Mouse (Mus musculus): ENCODE measurements around the gene Smarcd3. TPM values are rescaled to one million over a fixed set of nuclear protein-coding genes. Genes with fewer than 3 reads are reported as not detected.
A peak's percentile ranks its signal among the peaks of the same experiment; 100 is the strongest.
"Not testable (repeated sequence)": the region's sequence is repeated elsewhere in the genome, so short reads cannot be mapped to it uniquely, and the experiment has no call there.

The Smarcd3 gene
- polyA plus RNA-seq, 1 experiment from 2014 or later, result 34.3 TPM

GRCm38 (mm10) chr5:24591268-24591721 lies 32.9 kb downstream of the Smarcd3 start:
- WGBS, result 23% methylated on average over 23 of the region's 23 CpGs
- Histone ChIP-seq H3K9me3 (replicated peaks) (no peaks in the 10 kb centered on the region), H3K36me3 (peaks cover 83% of the 10 kb centered on the region), H3K27me3 (ENCODE audit: low read depth, poor library complexity, severe bottlenecking) (peaks cover 43% of the 10 kb centered on the region), H3K4me1 (peaks cover 52% of the 10 kb centered on the region), H3K4me3 (peak overlapping the region; percentile 31), H3K27ac (peak overlapping the region; percentile 63)
- no peak for DNase-seq (ENCODE audit: low spot score)

GRCm38 (mm10) chr5:24589511-24590500 lies 34.4 kb downstream of the Smarcd3 start:
- WGBS, result 90% methylated on average over 20 of the region's 20 CpGs
- Histone ChIP-seq H3K36me3 (peaks cover 71% of the 10 kb centered on the region), H3K4me1 (peaks cover 57% of the 10 kb centered on the region), H3K9me3 (replicated peaks) (no peaks in the 10 kb centered on the region), H3K27me3 (ENCODE audit: low read depth, poor library complexity, severe bottlenecking) (peaks cover 35% of the 10 kb centered on the region), H3K27ac (no peak overlapping the region), H3K4me3 (no peak overlapping the region)
- DNase-seq (ENCODE audit: low spot score), result no peak

GRCm38 (mm10) chr5:24587200-24587577 lies 37.0 kb downstream of the Smarcd3 start:
- DNase-seq (ENCODE audit: low spot score), result no peak
- Histone ChIP-seq H3K4me3 (peak overlapping the region; percentile 89), H3K9me3 (replicated peaks) (no peaks in the 10 kb centered on the region), H3K4me1 (peaks cover 45% of the 10 kb centered on the region), H3K27ac (peak overlapping the region; percentile 84), H3K27me3 (ENCODE audit: low read depth, poor library complexity, severe bottlenecking) (peaks cover 18% of the 10 kb centered on the region), H3K36me3 (peaks cover 45% of the 10 kb centered on the region)
- WGBS, result 37% methylated on average over 4 of the region's 4 CpGs

- DNase-seq (ENCODE audit: low spot score), result peak; percentile 92
- under 1% methylated on average over 43 of the region's 43 CpGs for WGBS
- H3K27me3 ChIP-seq (ENCODE audit: low read depth, poor library complexity, severe bottlenecking), result peaks cover 12% of the 10 kb centered on the region
These were observed 37.5 kb downstream of the Smarcd3 start, which contains the start of gene Chpf2 for GRCm38 (mm10) chr5:24586547-24587199. Gene Chpf2 (plus strand): TSS chr5:24586741.

GRCm38 (mm10) chr5:24586106-24586505 lies 38.1 kb downstream of the Smarcd3 start:
- 15% methylated on average over 8 of the region's 8 CpGs for WGBS
- H3K9me3 ChIP-seq (replicated peaks), result no peaks in the 10 kb centered on the region
- peaks cover 34% of the 10 kb centered on the region for H3K36me3 ChIP-seq
- H3K4me1 ChIP-seq, result peaks cover 35% of the 10 kb centered on the region
- peaks cover 7% of the 10 kb centered on the region for H3K27me3 ChIP-seq (ENCODE audit: low read depth, poor library complexity, severe bottlenecking)
- H3K4me3 ChIP-seq, result peak overlapping the region; percentile 89
- DNase-seq (ENCODE audit: low spot score), result no peak
- peak overlapping the region; percentile 84 for H3K27ac ChIP-seq

More at GRCm38 (mm10) chr5:24586547-24587199, 37.5 kb downstream of the Smarcd3 start, which contains the start of gene Chpf2:
- H3K36me3 ChIP-seq, result peaks cover 40% of the 10 kb centered on the region
- peaks cover 40% of the 10 kb centered on the region for H3K4me1 ChIP-seq
- peak within 1 kb of the TSS; percentile 84 for H3K27ac ChIP-seq
- H3K9me3 ChIP-seq (replicated peaks), result no peaks in the 10 kb centered on the region
- peak within 1 kb of the TSS; percentile 89 for H3K4me3 ChIP-seq

GRCm38 (mm10) chr5:24578109-24578963 lies 45.9 kb downstream of the Smarcd3 start:
- Histone ChIP-seq H3K9me3 (replicated peaks) (no peaks in the 10 kb centered on the region), H3K27me3 (ENCODE audit: low read depth, poor library complexity, severe bottlenecking) (no peaks in the 10 kb centered on the region), H3K4me1 (peaks cover 16% of the 10 kb centered on the region), H3K27ac (peak overlapping the region; percentile 91), H3K36me3 (peaks cover 26% of the 10 kb centered on the region), H3K4me3 (peak overlapping the region; percentile 89)
- 67% methylated on average over 6 of the region's 6 CpGs for WGBS
- DNase-seq (ENCODE audit: low spot score), result no peak

- Histone ChIP-seq H3K27me3 (ENCODE audit: low read depth, poor library complexity, severe bottlenecking) (no peaks in the 10 kb centered on the region), H3K4me3 (peak within 1 kb of the TSS; percentile 89), H3K4me1 (peaks cover 16% of the 10 kb centered on the region), H3K27ac (peak within 1 kb of the TSS; percentile 91), H3K36me3 (peaks cover 36% of the 10 kb centered on the region), H3K9me3 (replicated peaks) (no peaks in the 10 kb centered on the region)
- peak; percentile 100 for DNase-seq (ENCODE audit: low spot score)
- WGBS, result under 1% methylated on average over 48 of the region's 48 CpGs
These were observed 46.9 kb downstream of the Smarcd3 start, which contains the start of gene Abcf2 for GRCm38 (mm10) chr5:24577183-24577929. Gene Abcf2 (minus strand): TSS chr5:24577467.

- peak overlapping the region; percentile 91 for H3K27ac ChIP-seq
- no peaks in the 10 kb centered on the region for H3K27me3 ChIP-seq (ENCODE audit: low read depth, poor library complexity, severe bottlenecking)
- peaks cover 16% of the 10 kb centered on the region for H3K4me1 ChIP-seq
- no peaks in the 10 kb centered on the region for H3K9me3 ChIP-seq (replicated peaks)
- peaks cover 41% of the 10 kb centered on the region for H3K36me3 ChIP-seq
- no peak for DNase-seq (ENCODE audit: low spot score)
- WGBS, result 1% methylated on average over 32 of the region's 32 CpGs
- H3K4me3 ChIP-seq, result peak overlapping the region; percentile 89
These were observed 47.4 kb downstream of the Smarcd3 start for GRCm38 (mm10) chr5:24576801-24577182.

GRCm38 (mm10) chr5:24575948-24576347 lies 48.3 kb downstream of the Smarcd3 start:
- H3K9me3 ChIP-seq (replicated peaks), result no peaks in the 10 kb centered on the region
- H3K27me3 ChIP-seq (ENCODE audit: low read depth, poor library complexity, severe bottlenecking), result no peaks in the 10 kb centered on the region
- H3K36me3 ChIP-seq, result peaks cover 50% of the 10 kb centered on the region
- 98% methylated on average over 1 of the region's 1 CpGs for WGBS
- H3K4me1 ChIP-seq, result peaks cover 16% of the 10 kb centered on the region
- peak overlapping the region; percentile 89 for H3K4me3 ChIP-seq
- no peak overlapping the region for H3K27ac ChIP-seq
- DNase-seq (ENCODE audit: low spot score), result no peak

- WGBS, result 69% methylated on average over 2 of the region's 2 CpGs
- Histone ChIP-seq H3K27ac (no peak within 1 kb of the TSS), H3K4me1 (peaks cover 23% of the 10 kb centered on the region)
These were observed 67.5 kb downstream of the Smarcd3 start, which contains the start of gene 4931409K22Rik for GRCm38 (mm10) chr5:24556709-24557108. Gene 4931409K22Rik (minus strand): TSS chr5:24556809.

GRCm38 (mm10) chr5:24555335-24555734 lies 68.9 kb downstream of the Smarcd3 start:
- H3K27me3 ChIP-seq (ENCODE audit: low read depth, poor library complexity, severe bottlenecking), result peaks cover 24% of the 10 kb centered on the region
- WGBS, result 90% methylated on average over 7 of the region's 7 CpGs
- H3K9me3 ChIP-seq (replicated peaks); DNase-seq (ENCODE audit: low spot score); H3K27ac ChIP-seq; H3K4me3 ChIP-seq; H3K36me3 ChIP-seq: not testable (repeated sequence)
- peaks cover 37% of the 10 kb centered on the region for H3K4me1 ChIP-seq

More at GRCm38 (mm10) chr5:24556709-24557108, 67.5 kb downstream of the Smarcd3 start, which contains the start of gene 4931409K22Rik:
- no peaks in the 10 kb centered on the region for H3K9me3 ChIP-seq (replicated peaks)
- H3K4me3 ChIP-seq, result no peak within 1 kb of the TSS
- DNase-seq (ENCODE audit: low spot score), result no peak
- peaks cover 11% of the 10 kb centered on the region for H3K27me3 ChIP-seq (ENCODE audit: low read depth, poor library complexity, severe bottlenecking)
- no peaks in the 10 kb centered on the region for H3K36me3 ChIP-seq
